Mouse (Mus musculus): ENCODE measurements around the gene 1810049J17Rik. TPM values are rescaled to one million over a fixed set of nuclear protein-coding genes. Genes with fewer than 3 reads are reported as not detected.
A peak's percentile ranks its signal among the peaks of the same experiment; 100 is the strongest.

The 1810049J17Rik gene
- polyA plus RNA-seq, 1 experiment from 2014 or later: 1.3 TPM

GRCm38 (mm10) chr15:12307114-12307513 lies 14.6 kb downstream of the 1810049J17Rik start:
- no peak for ATAC-seq (ENCODE audit: extremely low read depth, insufficient number of reproducible peaks, low FRiP score, low TSS enrichment)
- Histone ChIP-seq H3K36me3 (no peaks in the 10 kb centered on the region), H3K27me3 (replicated peaks) (no peaks in the 10 kb centered on the region), H3K4me1 (peaks cover 15% of the 10 kb centered on the region), H3K4me2 (no peak overlapping the region), H3K4me3 (no peak overlapping the region), H3K9me3 (no peaks in the 10 kb centered on the region), H3K9ac (0 out of 2 replicates have a peak overlapping the region, but pooled peaks have one; percentile 7), H3K27ac (replicated peaks) (no peak overlapping the region)
- WGBS: 66% methylated on average over 4 of the region's 4 CpGs

GRCm38 (mm10) chr15:12306188-12307071 lies 15.3 kb downstream of the 1810049J17Rik start:
- H3K27me3 ChIP-seq (replicated peaks): no peaks in the 10 kb centered on the region
- H3K27ac ChIP-seq (replicated peaks): no peak overlapping the region
- no peak overlapping the region for H3K9ac ChIP-seq
- H3K4me1 ChIP-seq: peaks cover 15% of the 10 kb centered on the region
- no peak overlapping the region; the same call in 1 of the 2 replicates for H3K4me2 ChIP-seq
- ATAC-seq (ENCODE audit: extremely low read depth, insufficient number of reproducible peaks, low FRiP score, low TSS enrichment): peak; percentile 65; the same call in 1 of the 2 replicates
- 39% methylated on average over 8 of the region's 8 CpGs for WGBS
- H3K4me3 ChIP-seq: no peak overlapping the region
- no peaks in the 10 kb centered on the region for H3K36me3 ChIP-seq
- no peaks in the 10 kb centered on the region for H3K9me3 ChIP-seq

GRCm38 (mm10) chr15:12301771-12302170 lies 19.9 kb downstream of the 1810049J17Rik start:
- H3K9ac ChIP-seq: no peak overlapping the region
- no peaks in the 10 kb centered on the region for H3K36me3 ChIP-seq
- ATAC-seq (ENCODE audit: extremely low read depth, insufficient number of reproducible peaks, low FRiP score, low TSS enrichment): no peak
- H3K27me3 ChIP-seq (replicated peaks): no peaks in the 10 kb centered on the region
- WGBS: 69% methylated on average over 5 of the region's 6 CpGs
- H3K4me3 ChIP-seq: no peak overlapping the region
- no peak overlapping the region for H3K27ac ChIP-seq (replicated peaks)
- H3K9me3 ChIP-seq: no peaks in the 10 kb centered on the region
- H3K4me1 ChIP-seq: peaks cover 7% of the 10 kb centered on the region
- H3K4me2 ChIP-seq: no peak overlapping the region

- 74% methylated on average over 7 of the region's 7 CpGs for WGBS
- Histone ChIP-seq H3K4me2 (no peak overlapping the region), H3K4me1 (no peaks in the 10 kb centered on the region), H3K27me3 (replicated peaks) (no peaks in the 10 kb centered on the region), H3K4me3 (no peak overlapping the region), H3K27ac (replicated peaks) (no peak overlapping the region), H3K9me3 (no peaks in the 10 kb centered on the region), H3K9ac (no peak overlapping the region), H3K36me3 (no peaks in the 10 kb centered on the region)
- ATAC-seq (ENCODE audit: extremely low read depth, insufficient number of reproducible peaks, low FRiP score, low TSS enrichment): no peak
Observed at GRCm38 (mm10) chr15:12298231-12298737, 23.4 kb downstream of the 1810049J17Rik start.

- Histone ChIP-seq H3K27ac (replicated peaks) (no peak overlapping the region), H3K27me3 (replicated peaks) (no peaks in the 10 kb centered on the region), H3K36me3 (no peaks in the 10 kb centered on the region), H3K4me3 (no peak overlapping the region), H3K4me2 (no peak overlapping the region), H3K9me3 (no peaks in the 10 kb centered on the region), H3K9ac (no peak overlapping the region), H3K4me1 (no peaks in the 10 kb centered on the region)
- no peak for ATAC-seq (ENCODE audit: extremely low read depth, insufficient number of reproducible peaks, low FRiP score, low TSS enrichment)
- 60% methylated on average over 2 of the region's 2 CpGs for WGBS
Observed at GRCm38 (mm10) chr15:12296228-12296627, 25.5 kb downstream of the 1810049J17Rik start.

- WGBS: 86% methylated on average over 2 of the region's 2 CpGs
- Histone ChIP-seq H3K27ac (replicated peaks) (no peak overlapping the region), H3K36me3 (no peaks in the 10 kb centered on the region)
Observed at GRCm38 (mm10) chr15:12291757-12292156, 29.9 kb downstream of the 1810049J17Rik start.

GRCm38 (mm10) chr15:12290330-12290729 lies 31.4 kb downstream of the 1810049J17Rik start:
- H3K27me3 ChIP-seq (replicated peaks): no peaks in the 10 kb centered on the region
- H3K4me2 ChIP-seq: no peak overlapping the region
- no peak overlapping the region for H3K4me3 ChIP-seq
- H3K9ac ChIP-seq: no peak overlapping the region
- H3K27ac ChIP-seq (replicated peaks): no peak overlapping the region
- WGBS: 72% methylated on average over 7 of the region's 7 CpGs
- ATAC-seq (ENCODE audit: extremely low read depth, insufficient number of reproducible peaks, low FRiP score, low TSS enrichment): no peak
- H3K36me3 ChIP-seq: no peaks in the 10 kb centered on the region
- no peaks in the 10 kb centered on the region for H3K9me3 ChIP-seq
- no peaks in the 10 kb centered on the region for H3K4me1 ChIP-seq

More at GRCm38 (mm10) chr15:12291757-12292156, 29.9 kb downstream of the 1810049J17Rik start:
- no peaks in the 10 kb centered on the region for H3K27me3 ChIP-seq (replicated peaks)
- H3K4me3 ChIP-seq: no peak overlapping the region
- no peak for ATAC-seq (ENCODE audit: extremely low read depth, insufficient number of reproducible peaks, low FRiP score, low TSS enrichment)
- no peak overlapping the region for H3K9ac ChIP-seq
- no peak overlapping the region for H3K4me2 ChIP-seq
- H3K4me1 ChIP-seq: no peaks in the 10 kb centered on the region
- no peaks in the 10 kb centered on the region for H3K9me3 ChIP-seq

GRCm38 (mm10) chr15:12285535-12285809 lies 36.2 kb downstream of the 1810049J17Rik start:
- H3K27ac ChIP-seq (replicated peaks): peak overlapping the region; percentile 48; the same call in 1 of the 2 replicates
- H3K4me1 ChIP-seq: peaks cover 13% of the 10 kb centered on the region
- no peak for ATAC-seq (ENCODE audit: extremely low read depth, insufficient number of reproducible peaks, low FRiP score, low TSS enrichment)
- H3K9ac ChIP-seq: no peak overlapping the region
- WGBS: 69% methylated on average over 5 of the region's 5 CpGs
- no peak overlapping the region for H3K4me2 ChIP-seq
- peaks cover 3% of the 10 kb centered on the region; the same call in 1 of the 2 replicates for H3K9me3 ChIP-seq
- no peaks in the 10 kb centered on the region for H3K36me3 ChIP-seq
- no peak overlapping the region for H3K4me3 ChIP-seq
- no peaks in the 10 kb centered on the region for H3K27me3 ChIP-seq (replicated peaks)

- H3K27me3 ChIP-seq (replicated peaks): no peaks in the 10 kb centered on the region
- ATAC-seq (ENCODE audit: extremely low read depth, insufficient number of reproducible peaks, low FRiP score, low TSS enrichment): no peak
- no peaks in the 10 kb centered on the region for H3K36me3 ChIP-seq
- H3K4me3 ChIP-seq: no peak overlapping the region
- H3K4me2 ChIP-seq: no peak overlapping the region
- 60% methylated on average over 6 of the region's 6 CpGs for WGBS
- H3K9me3 ChIP-seq: peaks cover 3% of the 10 kb centered on the region; the same call in 1 of the 2 replicates
- H3K9ac ChIP-seq: no peak overlapping the region
- peak overlapping the region; percentile 48; the same call in 1 of the 2 replicates for H3K27ac ChIP-seq (replicated peaks)
- H3K4me1 ChIP-seq: peaks cover 13% of the 10 kb centered on the region
Observed at GRCm38 (mm10) chr15:12284794-12285534, 36.7 kb downstream of the 1810049J17Rik start.

- ATAC-seq (ENCODE audit: extremely low read depth, insufficient number of reproducible peaks, low FRiP score, low TSS enrichment): no peak
- WGBS: 80% methylated on average over 1 of the region's 1 CpGs
- Histone ChIP-seq H3K36me3 (no peaks in the 10 kb centered on the region), H3K4me1 (peaks cover 13% of the 10 kb centered on the region), H3K4me3 (no peak overlapping the region), H3K27ac (replicated peaks) (no peak overlapping the region), H3K27me3 (replicated peaks) (no peaks in the 10 kb centered on the region), H3K4me2 (no peak overlapping the region), H3K9me3 (peaks cover 3% of the 10 kb centered on the region; the same call in 1 of the 2 replicates), H3K9ac (no peak overlapping the region)
Observed at GRCm38 (mm10) chr15:12279816-12280215, 41.9 kb downstream of the 1810049J17Rik start.

GRCm38 (mm10) chr15:12275091-12275623 lies 46.5 kb downstream of the 1810049J17Rik start:
- H3K4me1 ChIP-seq: peaks cover 7% of the 10 kb centered on the region; the same call in 1 of the 2 replicates
- no peak overlapping the region for H3K27ac ChIP-seq (replicated peaks)
- H3K9me3 ChIP-seq: no peaks in the 10 kb centered on the region
- no peaks in the 10 kb centered on the region for H3K27me3 ChIP-seq (replicated peaks)
- H3K4me2 ChIP-seq: no peak overlapping the region
- no peak for ATAC-seq (ENCODE audit: extremely low read depth, insufficient number of reproducible peaks, low FRiP score, low TSS enrichment)
- no peak overlapping the region for H3K4me3 ChIP-seq
- H3K9ac ChIP-seq: no peak overlapping the region
- WGBS: 79% methylated on average over 4 of the region's 4 CpGs
- H3K36me3 ChIP-seq: peaks cover 23% of the 10 kb centered on the region

Measured in heart, embryonic 13.5 days (tissue).